Mouse (Mus musculus) heart, embryonic 11.5 days (tissue): ENCODE data around the gene Xpot. TPM values are rescaled to one million over a fixed set of nuclear protein-coding genes. Genes with fewer than 3 reads are reported as not detected.

ENCODE experiments used
- ATAC-seq: fragments of 200-750 bp; cut with Nextera tagmentation; replicated peaks from 2 replicates; pipeline ENCODE4 v1.8.0; 2017; ENCODE audit warnings: moderate library complexity; ENCODE audit not compliant: insufficient number of reproducible peaks, low FRiP score, low TSS enrichment
- H3K27ac ChIP-seq: fragments of 300-500 bp; sonication (generic); 2 replicates; pipeline ENCODE4 v1.5.1; 2014; ENCODE audit warnings: mild to moderate bottlenecking, low read depth, low read length
- H3K27me3 ChIP-seq: fragments of 300-500 bp; sonication (generic); 2 replicates; pipeline ENCODE4 v1.6.1; 2014; ENCODE audit warnings: mild to moderate bottlenecking, low read length, mixed read lengths; ENCODE audit not compliant: control insufficient read depth, insufficient read depth
- H3K36me3 ChIP-seq: fragments of 300-500 bp; sonication (generic); 2 replicates; pipeline ENCODE4 v1.6.1; 2014; ENCODE audit warnings: mild to moderate bottlenecking, low read length, moderate library complexity, mixed read lengths; ENCODE audit not compliant: control insufficient read depth, insufficient read depth
- H3K4me1 ChIP-seq: fragments of 300-500 bp; sonication (generic); 2 replicates; pipeline ENCODE4 v1.6.1; 2014; ENCODE audit warnings: low read length; ENCODE audit not compliant: control insufficient read depth, insufficient read depth
- H3K4me2 ChIP-seq: fragments of 300-500 bp; sonication (generic); 2 replicates; pipeline ENCODE4 v1.6.1; 2014; ENCODE audit warnings: mild to moderate bottlenecking, moderate library complexity
- H3K4me3 ChIP-seq: fragments of 300-500 bp; sonication (generic); 2 replicates; pipeline ENCODE4 v1.5.1; 2014; ENCODE audit warnings: low read depth, low read length
- H3K9ac ChIP-seq: fragments of 300-500 bp; sonication (generic); 2 replicates; pipeline ENCODE4 v1.6.1; 2014; ENCODE audit warnings: mild to moderate bottlenecking, low read depth, low read length, moderate library complexity
- H3K9me3 ChIP-seq: fragments of 300-500 bp; sonication (generic); replicated peaks from 2 replicates; pipeline ENCODE4 v1.6.1; 2016; ENCODE audit warnings: low read length; ENCODE audit not compliant: control insufficient read depth
- WGBS: fragments of 180-500 bp; shearing (Covaris S2); extraction: QIAGEN DNeasy Blood & Tissue Kit; methylation state at CpG from one replicate; pipeline ENCODE4 v1.1.7; 2014; ENCODE audit not compliant: insufficient replicate concordance; 5-methylcytosine and 5-hydroxymethylcytosine counted together
- polyA plus RNA-seq: library from polyadenylated mRNA; unstranded; fragments of >200 nt; fragmentation: Nextera tagmentation; extraction: Ambion mirVana; gene quantifications from 2 replicates; pipeline ENCODE4 v1.2.1, GENCODE M21; 2014

The Xpot gene
- polyA plus RNA-seq, 1 experiment from 2014 or later, result 35.3 TPM

DNA sequence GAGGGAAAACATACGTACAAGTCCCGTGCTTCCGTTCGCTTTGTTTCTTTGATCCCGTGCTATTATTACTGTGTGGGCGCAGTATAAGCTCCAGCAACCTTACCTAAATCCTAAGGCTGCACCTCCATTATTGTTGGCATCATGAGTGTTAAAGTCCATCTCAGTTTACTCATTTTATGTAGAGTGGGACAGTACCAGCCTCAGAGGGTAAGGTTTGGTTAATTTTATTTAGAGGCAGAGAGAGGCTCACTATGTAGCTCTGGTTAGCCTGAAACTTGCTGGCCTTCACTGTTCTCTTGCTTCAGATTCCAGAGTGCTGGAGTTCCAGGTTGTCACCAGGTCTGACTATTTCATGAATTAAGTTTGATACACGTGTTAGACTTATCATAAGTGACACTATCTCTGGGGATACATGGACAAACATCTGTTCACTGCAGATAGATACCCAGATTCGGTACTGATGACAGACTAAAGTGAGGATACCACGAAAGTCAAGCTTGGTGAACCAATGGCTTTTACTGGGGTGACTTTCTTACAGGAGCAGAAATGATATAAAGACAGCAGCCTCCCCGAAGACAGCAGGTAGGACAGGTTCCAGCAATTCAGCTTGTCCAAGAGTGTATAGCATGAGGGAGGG is 1.2 kb upstream of the Xpot start:
- H3K27me3 ChIP-seq, result no peaks in the 10 kb centered on the region
- H3K36me3 ChIP-seq, result no peaks in the 10 kb centered on the region
- 77% methylated on average over 10 of the region's 10 CpGs for WGBS
- H3K4me3 ChIP-seq, result peak overlapping the region; percentile 92
- no peaks in the 10 kb centered on the region for H3K9me3 ChIP-seq
- ATAC-seq, result no peak
- no peak overlapping the region for H3K27ac ChIP-seq
- H3K4me2 ChIP-seq, result peak overlapping the region; percentile 82
- peak overlapping the region; percentile 96; the same call in 1 of the 2 replicates for H3K9ac ChIP-seq
- peaks cover 8% of the 10 kb centered on the region for H3K4me1 ChIP-seq

DNA sequence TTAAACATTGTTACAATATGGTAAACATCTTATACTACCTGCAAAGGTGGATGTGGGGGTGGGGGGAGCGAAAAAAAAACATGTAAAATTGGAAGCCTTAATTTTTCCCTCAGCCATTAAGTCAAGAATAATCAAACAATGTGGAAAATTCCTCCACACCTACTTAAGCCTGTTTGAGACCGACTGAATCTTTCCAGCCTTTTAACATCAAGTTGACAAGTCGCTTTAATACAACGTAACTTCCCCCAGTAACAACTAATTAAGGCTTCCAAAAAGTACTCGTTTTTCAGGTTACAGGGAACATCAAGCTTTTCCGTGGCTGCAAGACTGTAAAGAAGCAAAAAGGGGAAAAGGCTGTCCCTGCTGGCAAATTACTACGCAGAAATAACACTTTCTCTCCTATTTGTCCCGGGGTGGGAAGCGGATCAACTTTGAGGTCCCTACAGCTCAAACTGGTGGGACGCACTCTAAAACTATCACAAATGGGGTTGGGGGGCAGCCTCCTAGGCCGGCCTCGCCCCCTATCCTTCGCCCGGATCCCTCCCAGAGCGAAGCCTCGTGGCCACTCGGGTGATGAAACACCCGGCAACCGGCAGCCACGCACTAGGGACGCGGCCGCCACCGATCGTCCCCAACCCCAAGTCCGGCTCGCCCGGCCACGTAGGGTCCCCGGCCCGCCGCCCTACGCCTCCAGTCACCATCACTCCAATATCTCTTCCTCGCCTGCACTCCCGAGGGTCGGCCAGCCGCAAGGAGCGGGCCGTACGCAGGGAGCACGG is 536 bp downstream of the Xpot start:
- WGBS, result under 1% methylated on average over 41 of the region's 41 CpGs
- H3K9me3 ChIP-seq, result no peaks in the 10 kb centered on the region
- peak overlapping the region; percentile 94 for H3K27ac ChIP-seq
- peak overlapping the region; percentile 96 for H3K9ac ChIP-seq
- no peaks in the 10 kb centered on the region for H3K27me3 ChIP-seq
- peak overlapping the region; percentile 82 for H3K4me2 ChIP-seq
- no peaks in the 10 kb centered on the region for H3K36me3 ChIP-seq
- H3K4me3 ChIP-seq, result peak overlapping the region; percentile 92
- ATAC-seq, result peak; percentile 55; the same call in 1 of the 2 replicates
- peaks cover 8% of the 10 kb centered on the region for H3K4me1 ChIP-seq

DNA sequence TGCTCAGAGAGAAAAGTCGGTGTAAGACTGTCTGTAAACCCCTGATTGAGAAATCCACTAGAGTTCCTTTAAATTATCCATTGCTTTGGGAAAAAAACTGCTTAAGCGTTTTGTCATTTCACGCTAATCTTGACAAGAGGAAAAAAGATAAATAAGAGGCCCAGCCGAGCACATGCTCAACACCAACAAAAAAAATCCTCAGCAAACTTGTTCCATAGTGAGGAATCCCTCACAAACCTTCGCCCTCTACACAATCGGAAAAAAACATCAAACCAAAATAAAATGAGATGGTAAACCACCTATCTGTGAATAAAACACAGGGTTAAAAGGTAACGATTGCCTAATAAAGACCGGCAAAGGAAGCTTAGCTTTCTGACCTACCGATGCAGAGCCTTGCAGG is 1.1 kb downstream of the Xpot start:
- H3K4me3 ChIP-seq, result peak overlapping the region; percentile 92
- no peaks in the 10 kb centered on the region for H3K9me3 ChIP-seq
- no peak for ATAC-seq
- 13% methylated on average over 9 of the region's 9 CpGs for WGBS
- H3K4me1 ChIP-seq, result peaks cover 8% of the 10 kb centered on the region
- H3K36me3 ChIP-seq, result peaks cover 3% of the 10 kb centered on the region; the same call in 1 of the 2 replicates
- H3K27me3 ChIP-seq, result no peaks in the 10 kb centered on the region
- peak overlapping the region; percentile 94; the same call in 1 of the 2 replicates for H3K27ac ChIP-seq
- H3K4me2 ChIP-seq, result peak overlapping the region; percentile 82
- H3K9ac ChIP-seq, result peak overlapping the region; percentile 96

DNA sequence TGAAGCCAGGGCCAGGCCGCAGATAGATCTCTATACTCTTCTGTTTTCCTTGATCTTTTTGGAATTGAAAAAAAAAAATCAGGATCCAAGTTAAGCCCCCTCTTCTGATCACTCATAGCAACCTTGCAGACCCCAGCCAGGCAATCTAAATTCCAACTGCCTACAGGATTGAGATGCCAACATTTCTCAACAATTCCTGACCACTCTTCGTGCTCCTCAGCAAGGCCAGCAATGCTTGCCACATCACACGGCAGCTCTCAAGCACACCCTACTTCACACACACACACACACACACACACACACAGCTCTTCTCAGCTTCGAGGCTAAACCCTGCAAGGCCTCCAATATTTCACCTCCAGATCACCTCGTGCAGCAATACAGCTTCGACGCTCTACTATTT is 2.5 kb downstream of the Xpot start:
- H3K4me1 ChIP-seq, result peaks cover 8% of the 10 kb centered on the region
- no peaks in the 10 kb centered on the region for H3K27me3 ChIP-seq
- H3K36me3 ChIP-seq, result peaks cover 3% of the 10 kb centered on the region; the same call in 1 of the 2 replicates
- 78% methylated on average over 7 of the region's 7 CpGs for WGBS
- H3K27ac ChIP-seq, result no peak overlapping the region
- no peak overlapping the region for H3K4me2 ChIP-seq
- H3K4me3 ChIP-seq, result no peak overlapping the region
- H3K9ac ChIP-seq, result no peak overlapping the region
- no peaks in the 10 kb centered on the region for H3K9me3 ChIP-seq
- ATAC-seq, result no peak

DNA sequence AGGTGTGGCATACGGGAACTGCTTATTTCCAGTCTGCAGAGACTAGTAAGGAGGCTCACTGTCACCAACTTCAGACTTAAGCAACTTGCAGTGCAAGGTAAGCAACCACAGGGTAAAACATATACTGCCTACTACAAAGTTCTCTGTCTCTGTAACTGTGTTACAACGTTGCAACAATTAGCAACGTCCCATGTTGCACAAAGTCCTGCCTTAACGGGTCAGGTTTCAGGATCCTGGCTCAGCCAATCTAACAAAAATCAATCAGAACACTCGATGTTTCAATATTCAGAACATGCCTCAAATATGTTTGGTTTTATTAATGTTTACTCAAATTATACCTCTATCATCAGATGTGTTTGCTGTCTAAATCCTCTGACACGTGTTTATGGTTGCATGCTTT is 3.7 kb downstream of the Xpot start:
- Histone ChIP-seq H3K4me1 (peaks cover 8% of the 10 kb centered on the region), H3K27me3 (no peaks in the 10 kb centered on the region), H3K9ac (no peak overlapping the region), H3K4me2 (no peak overlapping the region), H3K9me3 (no peaks in the 10 kb centered on the region), H3K27ac (no peak overlapping the region), H3K36me3 (peaks cover 12% of the 10 kb centered on the region), H3K4me3 (no peak overlapping the region)
- ATAC-seq, result no peak
- WGBS, result 91% methylated on average over 6 of the region's 6 CpGs

DNA sequence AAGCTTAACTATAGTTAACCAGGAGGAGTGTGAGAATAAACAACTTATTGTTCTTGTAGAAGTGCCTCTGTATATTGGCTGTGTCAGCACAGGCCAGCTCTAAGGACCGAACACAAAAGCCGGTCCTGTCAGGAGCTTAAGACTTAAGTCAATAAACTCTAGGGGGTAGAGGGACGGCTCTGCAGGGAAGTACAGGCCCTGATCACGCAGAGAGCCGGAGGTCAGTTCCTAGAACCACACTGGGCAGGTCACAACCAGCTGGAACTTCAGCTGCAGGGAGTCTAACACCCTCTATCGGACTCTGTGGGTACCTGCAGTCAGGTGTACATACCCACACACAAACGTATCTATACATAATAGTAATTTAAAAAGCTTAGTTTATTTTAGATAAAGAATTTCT is 10.2 kb downstream of the Xpot start:
- Histone ChIP-seq H3K4me2 (no peak overlapping the region), H3K9ac (no peak overlapping the region), H3K27ac (no peak overlapping the region), H3K27me3 (no peaks in the 10 kb centered on the region), H3K4me3 (no peak overlapping the region), H3K4me1 (no peaks in the 10 kb centered on the region), H3K36me3 (peaks cover 43% of the 10 kb centered on the region), H3K9me3 (no peaks in the 10 kb centered on the region)
- no peak for ATAC-seq
- WGBS, result 77% methylated on average over 7 of the region's 7 CpGs

DNA sequence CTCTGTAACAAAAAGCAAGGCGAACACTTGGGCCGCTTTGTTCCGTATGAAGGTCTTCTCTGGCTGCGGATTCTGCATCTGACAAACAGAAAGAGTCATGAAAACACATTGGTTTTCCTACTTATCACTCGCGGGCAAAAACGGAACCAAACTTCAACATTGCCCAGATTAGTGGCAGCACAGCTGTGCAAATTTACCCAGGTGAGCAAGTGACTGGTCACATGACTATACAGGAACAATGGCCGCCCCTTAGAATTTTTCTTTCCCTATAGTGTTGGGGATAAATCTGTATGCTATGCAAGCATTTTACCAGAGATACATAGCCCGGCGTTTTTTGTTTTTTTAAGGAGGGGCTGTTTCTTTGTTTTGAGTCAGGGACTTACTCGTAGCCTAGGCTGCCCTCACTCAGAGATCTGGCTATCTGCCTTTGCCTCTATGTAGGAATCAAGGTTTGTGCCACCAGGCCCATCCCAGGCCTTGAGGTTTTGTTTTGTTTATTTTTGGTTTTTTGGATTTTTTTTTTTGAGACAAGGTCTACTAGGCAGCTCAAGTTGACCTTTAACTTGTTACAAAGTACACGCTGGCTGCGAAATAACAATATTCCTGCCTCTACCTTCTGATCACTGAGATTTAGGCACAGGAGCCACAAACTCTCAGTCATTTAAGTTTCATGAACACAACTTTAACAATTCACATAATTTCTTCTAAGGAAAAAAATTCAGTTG is 10.8 kb downstream of the Xpot start:
- WGBS, result 91% methylated on average over 13 of the region's 13 CpGs
- no peak overlapping the region for H3K4me3 ChIP-seq
- no peak overlapping the region for H3K27ac ChIP-seq
- H3K36me3 ChIP-seq, result peaks cover 47% of the 10 kb centered on the region
- no peak overlapping the region for H3K9ac ChIP-seq
- H3K4me1 ChIP-seq, result no peaks in the 10 kb centered on the region
- H3K9me3 ChIP-seq, result no peaks in the 10 kb centered on the region
- no peak overlapping the region for H3K4me2 ChIP-seq
- no peaks in the 10 kb centered on the region for H3K27me3 ChIP-seq
- ATAC-seq, result no peak

DNA sequence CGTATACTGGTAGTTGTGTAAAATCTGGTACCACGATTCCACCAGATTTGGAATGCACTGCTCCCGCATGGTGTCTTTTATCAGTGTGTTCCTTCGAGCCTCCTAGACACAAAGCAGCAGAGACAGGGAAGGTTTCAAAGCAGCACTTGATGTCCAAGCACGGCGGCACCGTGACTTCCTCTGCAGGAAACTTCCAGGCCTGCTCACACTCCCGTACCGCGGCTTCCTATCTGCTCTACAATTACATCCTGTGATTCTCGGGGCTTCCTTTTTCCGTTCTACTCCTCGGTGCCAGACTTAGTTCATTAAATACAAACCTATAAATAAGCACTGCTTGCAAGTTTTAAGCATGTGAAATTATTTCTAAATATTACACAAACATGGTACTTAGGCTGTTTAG is 12.6 kb downstream of the Xpot start:
- H3K4me2 ChIP-seq, result no peak overlapping the region
- WGBS, result 73% methylated on average over 13 of the region's 13 CpGs
- no peaks in the 10 kb centered on the region for H3K9me3 ChIP-seq
- H3K4me3 ChIP-seq, result no peak overlapping the region
- H3K4me1 ChIP-seq, result no peaks in the 10 kb centered on the region
- no peak for ATAC-seq
- H3K36me3 ChIP-seq, result peaks cover 52% of the 10 kb centered on the region
- H3K27ac ChIP-seq, result peak overlapping the region; percentile 62
- H3K9ac ChIP-seq, result no peak overlapping the region
- no peaks in the 10 kb centered on the region for H3K27me3 ChIP-seq
